Mouse (Mus musculus) kidney, adult 9 months (tissue): ENCODE data around the gene Olfr1306.

Experiments used
- DNase-seq: peaks from one replicate; pipeline ENCODE4 v3.0.0; 2022

Gene Olfr1306

DNA sequence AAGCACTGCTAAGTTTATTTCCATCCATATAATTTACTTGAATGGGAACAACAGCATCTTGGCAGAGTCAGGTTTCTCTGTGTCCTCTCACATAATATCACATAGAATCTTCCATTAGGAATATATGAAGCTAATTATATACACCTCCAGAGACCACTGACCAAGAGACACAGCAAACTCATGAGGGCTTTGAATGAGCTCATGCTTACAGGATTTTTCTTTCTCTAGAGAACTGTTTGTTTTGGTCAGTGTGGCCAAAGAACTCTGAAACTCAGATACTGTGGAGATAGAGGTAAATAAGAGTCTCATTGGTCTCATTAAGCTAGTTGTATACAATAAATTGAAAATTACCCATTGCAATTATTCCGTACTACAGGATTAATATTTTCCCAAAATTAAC is at the start of gene Olfr1306:
Gene Olfr1306, minus strand, starts transcription at position 101 of the 400 bp plus-strand sequence.
- DNase-seq, result no peak

GRCm38 (mm10) chr2:111964844-111965243 is 48.8 kb upstream of the Olfr1306 start, which contains the start of gene Olfr1308:
TSS of gene Olfr1308 (minus strand) at chr2:111964944.
- no peak for DNase-seq

- DNase-seq, result no peak
These were observed 33.3 kb upstream of the Olfr1306 start, which contains the start of gene Olfr1307 for GRCm38 (mm10) chr2:111949340-111949739. TSS of gene Olfr1307 (minus strand) at chr2:111949440.

- DNase-seq, result no peak
These were observed 39.0 kb downstream of the Olfr1306 start, which contains the start of gene Olfr1305 for GRCm38 (mm10) chr2:111877049-111877448. TSS of gene Olfr1305 (minus strand) at chr2:111877149.
